Mouse (Mus musculus): Measurements from ENCODE around the gene Veph1. TPM values are rescaled to one million over a fixed set of nuclear protein-coding genes. Genes with fewer than 3 reads are reported as not detected.

Gene Veph1
- total and polyA plus RNA-seq, 3 experiments, result not detected

DNA sequence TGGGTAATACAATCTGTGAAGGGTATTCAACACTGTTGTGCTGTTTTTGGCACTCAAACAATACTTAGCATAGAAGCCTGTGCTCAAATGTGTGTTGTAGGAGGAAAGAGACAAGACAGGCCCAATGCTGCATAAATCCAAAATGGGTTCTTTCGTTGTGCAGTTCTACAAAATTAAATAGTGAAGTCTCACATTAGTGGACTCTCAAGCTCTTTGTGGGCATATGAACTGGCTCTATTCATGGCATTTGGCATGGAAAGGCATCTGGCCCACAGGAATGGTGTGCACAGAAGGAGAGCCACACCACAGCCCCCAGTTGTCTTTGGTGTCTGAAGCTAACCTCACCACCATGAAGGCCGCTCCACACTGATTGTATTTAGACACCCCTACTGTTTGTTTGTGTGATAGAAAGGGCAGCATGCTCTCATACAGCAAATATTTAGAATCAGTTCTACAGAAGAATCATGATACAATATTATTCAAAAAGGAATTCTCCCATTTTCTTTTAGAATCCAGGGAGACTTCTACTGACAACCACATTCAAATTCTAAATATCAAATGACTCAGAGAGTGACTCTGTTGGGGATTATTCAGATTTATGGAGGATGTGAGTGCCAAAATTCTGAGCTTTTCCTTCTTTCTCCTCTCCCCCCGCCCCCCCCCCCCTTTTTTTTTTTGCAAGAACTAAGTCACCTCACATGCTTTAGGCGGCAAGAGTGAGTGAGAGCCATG is 215.8 kb downstream of the Veph1 start:
- Histone ChIP-seq H3K4me2 (ENCODE audit: insufficient read depth, low read depth, poor library complexity, severe bottlenecking) (no peak overlapping the region), H3K27ac (ENCODE audit: insufficient read depth, low read depth) (no peak overlapping the region), H3K9me3 (replicated peaks; ENCODE audit: low read length) (no peaks in the 10 kb centered on the region), H3K9ac (ENCODE audit: insufficient read depth, low read depth) (no peak overlapping the region), H3K4me1 (ENCODE audit: control insufficient read depth in 1 of 2, insufficient read depth in 2 of 2) (peaks cover 7 to 30% of the 10 kb centered on the region in 2 experiments; a peak in 3 of 4 replicates), H3K4me3 (replicated peaks in 1 of 3; ENCODE audit: low read depth in 2 of 3, low read length in 2 of 3, poor library complexity in 1 of 3) (no peak overlapping the region), H3K27me3 (replicated peaks) (no peaks in the 10 kb centered on the region), H3K79me2 (replicated peaks; ENCODE audit: control insufficient read depth, extremely low read depth, insufficient read depth, poor library complexity, severe bottlenecking) (no peaks in the 10 kb centered on the region), H3K36me3 (replicated peaks in 1 of 2; ENCODE audit: control insufficient read depth in 1 of 2, insufficient read depth in 1 of 2, low read length in 1 of 2) (no peaks in the 10 kb centered on the region)
- in situ Hi-C loops (cut with MboI; ENCODE audit: low pct_ligation_motif_present, low pct_unique_long_range_greater_than_20kb, low sequenced_read_pairs) (no loop called here), dilution Hi-C loops (cut with MboI; ENCODE audit: extremely low pct_ligation_motif_present, extremely low pct_unique_long_range_greater_than_20kb, low sequenced_read_pairs) (no loop called here)
- no peak for DNase-seq (ENCODE audit: extremely low read depth)
- TF ChIP-seq CHD2 (IDR thresholded peaks at IDR 0.05; ENCODE audit: low read length), result no peak
- TF ChIP-seq RAD21 (IDR thresholded peaks at IDR 0.05; ENCODE audit: low read depth, low read length), result no peak
- no peak for TF ChIP-seq RCOR1 (conservative IDR thresholded peaks at IDR 0.05; ENCODE audit: low read depth, low read length)
- TF ChIP-seq SIN3A (IDR thresholded peaks at IDR 0.05; ENCODE audit: low read length), result no peak
- TF ChIP-seq PAX5 (IDR thresholded peaks at IDR 0.05; ENCODE audit: low read length), result no peak
- TF ChIP-seq HCFC1 (IDR thresholded peaks at IDR 0.05; ENCODE audit: low read depth, low read length), result no peak
- TF ChIP-seq UBTF (IDR thresholded peaks at IDR 0.05; ENCODE audit: low read depth, low read length), result no peak
- TF ChIP-seq EP300 (IDR thresholded peaks at IDR 0.05; ENCODE audit: low read length), result no peak
- no peak for TF ChIP-seq MAX (IDR thresholded peaks at IDR 0.05; ENCODE audit: low read length)
- no peak for TF ChIP-seq E2F4 (IDR thresholded peaks at IDR 0.05; ENCODE audit: insufficient replicate concordance, low read depth, low read length)
- no peak for TF ChIP-seq IRF4 (IDR thresholded peaks at IDR 0.05; ENCODE audit: low read depth, low read length)
- no peak for TF ChIP-seq MXI1 (IDR thresholded peaks at IDR 0.05; ENCODE audit: low read depth, low read length)
- TF ChIP-seq ETS1 (conservative IDR thresholded peaks at IDR 0.05; ENCODE audit: low read depth, low read length), result no peak
- TF ChIP-seq TBP (conservative IDR thresholded peaks at IDR 0.05; ENCODE audit: low read depth, low read length), result no peak
- no peak for TF ChIP-seq NELFE (IDR thresholded peaks at IDR 0.05; ENCODE audit: low read depth, low read length)
- no peak for TF ChIP-seq MEF2A (IDR thresholded peaks at IDR 0.05; ENCODE audit: borderline replicate concordance, low read depth, low read length)
- no peak for TF ChIP-seq POLR2AphosphoS2 (IDR thresholded peaks at IDR 0.05; ENCODE audit: low read depth, low read length)
- no peak for TF ChIP-seq JUN (IDR thresholded peaks at IDR 0.05; ENCODE audit: insufficient read depth, low read depth, low read length)
- TF ChIP-seq USF1 (IDR thresholded peaks at IDR 0.05; ENCODE audit: low read depth, low read length), result no peak
- no peak for TF ChIP-seq POLR2A (IDR thresholded peaks at IDR 0.05; ENCODE audit: low read depth, low read length)

GRCm38 (mm10) chr3:66079886-66080285 is 216.8 kb downstream of the Veph1 start:
- peak; percentile 23 for DNase-seq (ENCODE audit: extremely low read depth)
- H3K79me2 ChIP-seq (replicated peaks; ENCODE audit: control insufficient read depth, extremely low read depth, insufficient read depth, poor library complexity, severe bottlenecking), result no peaks in the 10 kb centered on the region
- H3K9me3 ChIP-seq (replicated peaks; ENCODE audit: low read length), result no peaks in the 10 kb centered on the region
- peak overlapping the region; percentile 26; the same call in 1 of the 2 replicates for H3K27ac ChIP-seq (ENCODE audit: insufficient read depth, low read depth)
- H3K27me3 ChIP-seq (replicated peaks), result no peaks in the 10 kb centered on the region
- in situ Hi-C loops (cut with MboI; ENCODE audit: low pct_ligation_motif_present, low pct_unique_long_range_greater_than_20kb, low sequenced_read_pairs), result no loop called here
- no peaks in the 10 kb centered on the region for H3K36me3 ChIP-seq (replicated peaks in 1 of 2; ENCODE audit: control insufficient read depth in 1 of 2, insufficient read depth in 1 of 2, low read length in 1 of 2)
- H3K4me3 ChIP-seq (replicated peaks in 1 of 3; ENCODE audit: low read depth in 2 of 3, low read length in 2 of 3, poor library complexity in 1 of 3), result no peak overlapping the region
- TF ChIP-seq ZMIZ1 (IDR thresholded peaks at IDR 0.05; ENCODE audit: low read depth, low read length) (no peak), USF2 (conservative IDR thresholded peaks at IDR 0.05; ENCODE audit: low read depth, low read length) (no peak), JUND (conservative IDR thresholded peaks at IDR 0.05; ENCODE audit: low read depth, low read length) (no peak), HCFC1 (IDR thresholded peaks at IDR 0.05; ENCODE audit: low read depth, low read length) (no peak), MEF2A (IDR thresholded peaks at IDR 0.05; ENCODE audit: borderline replicate concordance, low read depth, low read length) (no peak), MAZ (IDR thresholded peaks at IDR 0.05; ENCODE audit: low read depth, low read length) (no peak), ELF1 (IDR thresholded peaks at IDR 0.05; ENCODE audit: low read depth, low read length) (no peak)
- no peak overlapping the region for H3K4me2 ChIP-seq (ENCODE audit: insufficient read depth, low read depth, poor library complexity, severe bottlenecking)
- no peak overlapping the region for H3K9ac ChIP-seq (ENCODE audit: insufficient read depth, low read depth)
- dilution Hi-C loops (cut with MboI; ENCODE audit: extremely low pct_ligation_motif_present, extremely low pct_unique_long_range_greater_than_20kb, low sequenced_read_pairs), result no loop called here
- H3K4me1 ChIP-seq (ENCODE audit: control insufficient read depth in 1 of 2, insufficient read depth in 2 of 2), result peaks cover 7 to 30% of the 10 kb centered on the region in 2 experiments; a peak in 3 of 4 replicates
